Mouse (Mus musculus) liver, postnatal 0 days (tissue): ENCODE results near the gene Inpp5k. TPM values are rescaled to one million over a fixed set of nuclear protein-coding genes. Genes with fewer than 3 reads are reported as not detected.

ENCODE experiments used
- ATAC-seq: fragments of 200-750 bp; cut with Nextera tagmentation; 2 replicates; pipeline ENCODE4 v1.8.0; 2017; ENCODE audit warnings: mild to moderate bottlenecking, moderate library complexity
- DNase-seq: peaks from one replicate; pipeline ENCODE4 v3.0.0-alpha.2; 2016
- H3K27ac ChIP-seq: fragments of 300-500 bp; sonication (generic); 2 replicates; pipeline ENCODE4 v1.5.1; 2014; ENCODE audit warnings: antibody characterized with exemption, moderate library complexity, mild to moderate bottlenecking, low read depth
- H3K27me3 ChIP-seq: fragments of 300-500 bp; sonication (generic); 2 replicates; pipeline ENCODE4 v1.6.1; 2014; ENCODE audit warnings: low read length, control low read depth, mixed read lengths; ENCODE audit not compliant: insufficient read depth
- H3K36me3 ChIP-seq: fragments of 300-500 bp; sonication (generic); replicated peaks from 2 replicates; pipeline ENCODE4 v1.6.1; 2014; ENCODE audit warnings: mild to moderate bottlenecking, control low read depth, low read length, moderate library complexity, mixed read lengths; ENCODE audit not compliant: insufficient read depth
- H3K4me1 ChIP-seq: fragments of 300-500 bp; sonication (generic); 2 replicates; pipeline ENCODE4 v1.6.1; 2014; ENCODE audit warnings: antibody characterized with exemption, mild to moderate bottlenecking, control low read depth; ENCODE audit not compliant: insufficient read depth
- H3K4me2 ChIP-seq: fragments of 300-500 bp; sonication (generic); 2 replicates; pipeline ENCODE4 v1.6.1; 2014; ENCODE audit warnings: low read depth, mild to moderate bottlenecking, low read length, moderate library complexity, mixed read lengths
- H3K4me3 ChIP-seq: fragments of 300-500 bp; sonication (generic); 2 replicates; pipeline ENCODE4 v1.5.1; 2014; ENCODE audit warnings: low read depth, low read length
- H3K9ac ChIP-seq: fragments of 300-500 bp; sonication (generic); replicated peaks from 2 replicates; pipeline ENCODE4 v1.6.1; 2014; ENCODE audit warnings: mild to moderate bottlenecking, moderate library complexity
- H3K9me3 ChIP-seq: fragments of 300-500 bp; sonication (generic); 2 replicates; pipeline ENCODE4 v1.6.1; 2016; ENCODE audit warnings: mild to moderate bottlenecking, control low read depth, low read length, mixed read lengths
- CTCF ChIP-seq: sonication (generic); IDR thresholded peaks from 2 replicates; pipeline ENCODE4 v1.5.1; 2016; ENCODE audit warnings: antibody characterized with exemption, low read depth
- EP300 ChIP-seq: IDR thresholded peaks from 2 replicates; pipeline ENCODE4 v1.6.1; 2016; ENCODE audit warnings: antibody characterized with exemption, low read depth, mild to moderate bottlenecking
- WGBS: fragments of 180-500 bp; shearing (Covaris S2); extraction: QIAGEN DNeasy Blood & Tissue Kit; methylation state at CpG from one replicate; pipeline ENCODE4 v1.1.7; 2014; ENCODE audit not compliant: insufficient replicate concordance; 5-methylcytosine and 5-hydroxymethylcytosine counted together
- polyA plus RNA-seq: library from polyadenylated mRNA; unstranded; fragments of >200 nt; fragmentation: Nextera tagmentation; extraction: Ambion mirVana; gene quantifications from 2 replicates; pipeline ENCODE4 v1.2.1, GENCODE M21; 2015

Inpp5k gene
- polyA plus RNA-seq, 1 experiment from 2014 or later: 16.7 TPM

DNA sequence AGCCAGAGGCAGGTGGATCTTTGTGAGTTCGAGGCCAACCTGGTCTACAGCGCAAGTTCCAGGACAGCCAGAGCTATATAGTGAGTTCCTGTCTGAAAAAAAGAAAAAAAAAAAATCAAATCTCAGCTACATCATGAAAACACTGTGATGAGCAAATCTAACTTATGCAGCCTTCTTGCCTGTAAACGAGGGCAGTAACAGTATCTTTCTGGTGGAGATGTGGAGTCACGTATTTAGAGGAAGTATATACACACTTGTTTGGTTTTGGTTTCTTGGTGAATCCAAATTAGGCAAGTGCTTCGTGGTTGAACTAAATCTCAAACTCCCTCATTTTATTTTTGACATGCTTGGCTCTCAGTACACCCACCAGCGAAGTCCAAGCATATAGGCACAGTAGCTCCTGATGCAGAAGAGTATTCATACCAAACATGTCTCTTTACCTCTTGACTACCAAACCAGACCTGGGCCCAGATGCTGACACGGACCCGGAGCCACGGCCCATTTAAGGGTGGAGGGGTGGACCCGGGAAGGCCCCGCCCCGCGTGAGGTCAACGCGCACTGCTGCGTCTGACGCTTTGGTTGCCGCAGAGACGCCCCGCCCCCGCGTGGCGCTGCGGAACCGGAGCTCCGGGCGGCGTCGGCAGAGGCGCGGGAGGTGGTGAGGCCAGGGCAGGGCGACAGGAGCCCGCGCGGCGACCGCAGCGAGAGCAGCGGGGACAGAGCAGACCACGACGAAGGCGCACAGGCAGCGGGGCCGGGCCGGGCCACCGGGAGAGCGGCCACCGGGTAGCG, 43.1 kb upstream of the Inpp5k start, which contains the start of gene Pitpna:
TSS of gene Pitpna (plus strand) at position 605 of the 792 bp plus-strand sequence.
- H3K9me3 ChIP-seq: no peaks in the 10 kb centered on the region
- WGBS: 4% methylated on average over 41 of the region's 49 CpGs
- DNase-seq (peak; percentile 96), ATAC-seq (peak; percentile 94)
- no peak for TF ChIP-seq EP300
- TF ChIP-seq CTCF: peak; percentile 28
- peak within 1 kb of the TSS; percentile 85 for H3K9ac ChIP-seq
- no peaks in the 10 kb centered on the region for H3K27me3 ChIP-seq
- peaks cover 8% of the 10 kb centered on the region; the same call in 1 of the 2 replicates for H3K36me3 ChIP-seq
- H3K4me3 ChIP-seq: peak within 1 kb of the TSS; percentile 78
- H3K4me2 ChIP-seq: peak within 1 kb of the TSS; percentile 96
- peak within 1 kb of the TSS; percentile 85 for H3K27ac ChIP-seq
- H3K4me1 ChIP-seq: peaks cover 21% of the 10 kb centered on the region

DNA sequence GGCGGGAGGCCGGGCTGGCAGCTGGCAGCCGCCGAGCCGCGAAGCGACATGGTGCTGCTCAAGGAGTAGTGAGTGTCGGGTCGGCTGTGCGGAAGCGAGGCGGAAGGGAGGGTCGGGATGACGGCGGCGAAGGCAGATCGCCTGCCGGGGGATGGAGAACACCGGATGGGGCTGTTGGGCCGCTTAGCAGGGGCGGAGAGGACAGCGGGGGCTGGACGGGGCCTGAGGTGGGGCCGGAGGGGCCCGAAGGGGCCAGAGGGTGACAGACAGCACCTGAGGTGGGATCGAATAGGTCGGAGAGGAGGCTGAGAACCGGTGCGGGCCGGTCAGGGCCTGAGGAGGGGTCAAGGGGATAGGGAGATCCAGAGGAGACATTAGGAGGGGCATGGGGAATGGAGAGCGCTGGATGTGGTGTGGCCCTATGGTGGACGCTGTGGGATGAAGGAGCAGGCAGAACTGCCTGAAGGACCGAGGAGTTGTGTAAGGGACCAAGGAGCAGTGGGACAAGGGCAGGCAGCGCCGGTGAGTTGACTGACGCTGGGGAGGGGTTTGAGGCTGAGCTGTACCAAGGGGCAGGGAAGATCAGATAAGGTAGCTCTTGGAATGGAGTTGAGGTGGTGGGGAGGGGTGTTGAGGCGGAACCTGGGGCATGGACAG, 42.4 kb upstream of the Inpp5k start:
- Histone ChIP-seq H3K27me3 (no peaks in the 10 kb centered on the region), H3K27ac (peak overlapping the region; percentile 85), H3K36me3 (peaks cover 10% of the 10 kb centered on the region), H3K4me3 (peak overlapping the region; percentile 78), H3K4me2 (peak overlapping the region; percentile 96), H3K9ac (peak overlapping the region; percentile 85), H3K9me3 (no peaks in the 10 kb centered on the region), H3K4me1 (peaks cover 21% of the 10 kb centered on the region)
- ATAC-seq: peak; percentile 73
- DNase-seq: no peak
- under 1% methylated on average over 33 of the region's 37 CpGs for WGBS
- TF ChIP-seq EP300: no peak
- TF ChIP-seq CTCF: no peak

DNA sequence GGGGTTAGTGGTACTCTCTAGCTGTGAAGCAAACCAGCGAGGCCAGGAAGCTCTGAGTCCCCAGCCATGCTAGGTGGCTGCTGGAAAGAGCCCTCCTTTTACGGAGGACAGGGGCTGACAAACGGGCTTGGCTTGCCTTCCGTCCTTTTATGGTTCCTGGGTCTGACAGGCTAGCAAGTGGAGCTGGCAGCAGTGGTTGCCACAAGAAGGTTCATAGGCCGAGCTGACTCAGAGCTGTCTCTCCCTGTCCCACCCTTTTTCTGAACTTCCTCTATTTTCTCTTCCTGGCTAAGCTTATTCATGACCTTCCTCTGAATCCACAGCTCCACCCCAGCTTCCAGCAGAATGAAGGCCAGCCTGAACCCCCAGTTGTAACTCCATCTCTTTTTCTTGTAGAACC, 38.2 kb upstream of the Inpp5k start:
- Histone ChIP-seq H3K9ac (no peak overlapping the region), H3K9me3 (no peaks in the 10 kb centered on the region), H3K4me1 (peaks cover 42% of the 10 kb centered on the region), H3K4me3 (no peak overlapping the region), H3K36me3 (peaks cover 16% of the 10 kb centered on the region), H3K27ac (peak overlapping the region; percentile 36), H3K27me3 (no peaks in the 10 kb centered on the region), H3K4me2 (no peak overlapping the region; the same call in 1 of the 2 replicates)
- ATAC-seq (no peak), DNase-seq (no peak)
- 50% methylated on average over 5 of the region's 5 CpGs for WGBS
- TF ChIP-seq EP300 (no peak), CTCF (no peak)

DNA sequence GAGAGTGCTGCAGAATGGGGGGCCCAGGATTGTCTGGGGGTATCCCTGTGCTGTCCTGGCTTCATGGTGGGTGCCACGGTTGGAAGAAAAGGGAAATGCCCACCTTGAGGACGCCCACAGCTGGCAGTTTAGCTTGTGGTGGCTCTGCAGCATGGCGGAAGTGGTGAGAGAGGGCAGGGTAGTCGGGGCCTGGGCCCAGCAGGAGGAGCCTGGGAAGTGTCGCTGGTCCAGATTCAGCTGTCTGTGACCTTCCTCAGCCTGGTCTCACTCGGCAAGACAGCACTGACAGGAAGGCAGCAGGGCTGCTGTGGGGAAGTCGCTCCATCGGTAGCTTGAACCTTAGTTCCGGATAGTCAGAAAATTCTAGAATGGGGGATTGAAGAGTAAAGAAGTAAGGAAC, 36.4 kb upstream of the Inpp5k start:
- no peaks in the 10 kb centered on the region for H3K9me3 ChIP-seq
- peak; percentile 41 for DNase-seq
- H3K36me3 ChIP-seq: peaks cover 29% of the 10 kb centered on the region
- no peak overlapping the region for H3K4me2 ChIP-seq
- H3K27ac ChIP-seq: peak overlapping the region; percentile 64; the same call in 1 of the 2 replicates
- no peak overlapping the region for H3K4me3 ChIP-seq
- peak; percentile 25; the same call in 1 of the 2 replicates for ATAC-seq
- H3K4me1 ChIP-seq: peaks cover 35% of the 10 kb centered on the region
- 54% methylated on average over 9 of the region's 9 CpGs for WGBS
- no peaks in the 10 kb centered on the region for H3K27me3 ChIP-seq
- H3K9ac ChIP-seq: no peak overlapping the region
- TF ChIP-seq EP300 (no peak), CTCF (0 out of 2 replicates have a peak, but pooled peaks have one; percentile 5)

- peak; percentile 24; the same call in 1 of the 2 replicates for ATAC-seq
- no peak for DNase-seq
These were observed 35.4 kb upstream of the Inpp5k start for GRCm38 (mm10) chr11:75595404-75595803.

DNA sequence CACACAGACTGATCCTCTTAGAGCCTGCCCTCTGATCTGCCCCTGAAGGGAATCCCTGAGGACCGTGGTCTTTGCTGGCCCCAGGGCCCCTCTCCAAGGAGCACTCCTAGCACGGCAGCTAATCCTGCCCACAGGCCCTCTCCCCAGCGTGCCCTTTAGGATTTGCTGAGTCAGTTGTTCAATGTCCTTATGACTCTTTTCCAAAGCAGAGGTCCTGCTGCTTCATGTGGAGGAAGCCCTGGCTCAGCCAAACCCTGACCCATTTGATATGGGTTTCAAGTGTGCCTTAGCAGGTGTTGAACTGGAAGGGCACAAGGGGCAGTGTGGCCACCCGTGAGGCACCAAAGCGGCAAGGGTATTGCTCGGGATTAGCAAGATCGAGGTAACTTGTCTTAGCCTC, 35.0 kb upstream of the Inpp5k start:
- H3K27ac ChIP-seq: peak overlapping the region; percentile 64
- 77% methylated on average over 7 of the region's 7 CpGs for WGBS

More at GRCm38 (mm10) chr11:75595404-75595803, 35.4 kb upstream of the Inpp5k start:
- 53% methylated on average over 2 of the region's 2 CpGs for WGBS
- no peaks in the 10 kb centered on the region for H3K9me3 ChIP-seq
- H3K27me3 ChIP-seq: no peaks in the 10 kb centered on the region
- TF ChIP-seq EP300 (no peak), CTCF (no peak)
- H3K4me2 ChIP-seq: no peak overlapping the region
- peak overlapping the region; percentile 64; the same call in 1 of the 2 replicates for H3K27ac ChIP-seq
- H3K4me3 ChIP-seq: no peak overlapping the region
- peaks cover 31% of the 10 kb centered on the region for H3K4me1 ChIP-seq
- peaks cover 34% of the 10 kb centered on the region for H3K36me3 ChIP-seq
- H3K9ac ChIP-seq: peak overlapping the region; percentile 34

More for the DNA sequence above, 35.0 kb upstream of the Inpp5k start:
- Histone ChIP-seq H3K4me2 (no peak overlapping the region), H3K9ac (peak overlapping the region; percentile 34), H3K4me1 (peaks cover 31% of the 10 kb centered on the region), H3K4me3 (no peak overlapping the region), H3K9me3 (no peaks in the 10 kb centered on the region), H3K36me3 (peaks cover 38% of the 10 kb centered on the region), H3K27me3 (no peaks in the 10 kb centered on the region)
- ATAC-seq (no peak), DNase-seq (no peak)
- TF ChIP-seq EP300 (no peak), CTCF (no peak)
